Mouse (Mus musculus): ENCODE measurements around the gene Sh3d19. TPM values are rescaled to one million over a fixed set of nuclear protein-coding genes. Genes with fewer than 3 reads are reported as not detected.

Gene Sh3d19
- total RNA-seq, 2 experiments from 2014 or later: 3.0 to 5.6 TPM

- ATAC-seq (replicated peaks; ENCODE audit: low FRiP score, low TSS enrichment, poor library complexity, severe bottlenecking): no peak
Measured at GRCm38 (mm10) chr3:86179714-86180113, 208.8 kb downstream of the Sh3d19 start.

Other genes starting within 250 kb of the Sh3d19 start
- gene Fam160a1, start 153.8 kb upstream of the Sh3d19 start, total RNA-seq (2014; fragmentation: Nextera tagmentation): not detected in 2 replicates
- not detected in 2 replicates for gene Fam160a1, start 153.8 kb upstream of the Sh3d19 start, total RNA-seq (2017)
- gene Glt28d2, start 83.6 kb upstream of the Sh3d19 start, total RNA-seq (2014; fragmentation: Nextera tagmentation): not detected in 2 replicates
- gene Glt28d2, start 83.6 kb upstream of the Sh3d19 start, total RNA-seq (2017): 1.4 TPM in 1 of 2 replicates, not detected in the other
- not detected in 2 replicates for gene Gm37240, start 83.6 kb upstream of the Sh3d19 start, total RNA-seq (2014; fragmentation: Nextera tagmentation)
- 0.46 TPM in 1 of 2 replicates, not detected in the other for gene Gm37240, start 83.6 kb upstream of the Sh3d19 start, total RNA-seq (2017)
- gene Prss48, start 31.4 kb downstream of the Sh3d19 start, total RNA-seq (2014; fragmentation: Nextera tagmentation): not detected in 2 replicates
- not detected in 2 replicates for gene Prss48, start 31.4 kb downstream of the Sh3d19 start, total RNA-seq (2017)
- 3,660 and 3,786 TPM in 2 replicates for gene Rps3a1, start 171.6 kb downstream of the Sh3d19 start, total RNA-seq (2014; fragmentation: Nextera tagmentation)
- 6,025 and 7,409 TPM in 2 replicates for gene Rps3a1, start 171.6 kb downstream of the Sh3d19 start, total RNA-seq (2017)

Data from megakaryocyte-erythroid progenitor cell, adult 5-6 weeks (primary cell).